Mouse (Mus musculus) kidney, postnatal 36 days (tissue): ENCODE measurements around the gene 1190005I06Rik.

Source experiments
- DNase-seq, 2 experiments: peaks; one replicate each; pipeline ENCODE4 v3.0.0; 2021 to 2022; ENCODE audit warnings: mixed read lengths in 2 of 2

1190005I06Rik gene

DNA sequence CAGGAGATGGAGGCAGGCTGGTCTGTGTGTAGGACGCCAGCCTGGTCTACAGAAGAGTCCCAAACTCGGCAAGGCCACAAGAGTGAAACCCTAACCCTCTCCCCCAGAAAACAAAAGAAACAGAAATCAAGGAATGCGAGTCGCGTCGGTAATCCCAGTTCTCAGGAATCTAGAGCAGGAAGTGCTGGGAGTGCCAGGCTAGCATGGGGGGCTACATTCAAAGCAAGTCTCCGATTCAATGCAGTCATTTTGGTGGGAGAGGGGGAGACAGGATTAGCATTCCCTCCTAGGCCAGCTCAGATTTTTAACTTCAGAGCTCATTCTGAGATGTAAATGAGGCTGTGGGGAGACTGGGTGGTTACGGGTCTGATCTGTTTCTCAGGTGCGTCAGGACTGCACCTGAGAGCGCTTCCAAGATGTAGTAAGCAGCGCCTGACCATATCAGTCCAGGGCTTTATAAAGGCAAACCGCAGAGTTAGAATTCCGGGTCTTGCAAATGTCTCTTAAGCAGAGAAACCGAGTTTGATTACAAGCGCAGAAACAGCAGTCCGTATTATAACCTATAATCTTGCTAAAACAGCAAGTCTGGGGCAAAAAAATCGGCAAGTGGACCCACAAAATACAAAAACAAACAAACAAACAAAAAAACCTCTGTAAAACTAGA, 19.5 kb upstream of the 1190005I06Rik start:
- DNase-seq, result no peak

DNA sequence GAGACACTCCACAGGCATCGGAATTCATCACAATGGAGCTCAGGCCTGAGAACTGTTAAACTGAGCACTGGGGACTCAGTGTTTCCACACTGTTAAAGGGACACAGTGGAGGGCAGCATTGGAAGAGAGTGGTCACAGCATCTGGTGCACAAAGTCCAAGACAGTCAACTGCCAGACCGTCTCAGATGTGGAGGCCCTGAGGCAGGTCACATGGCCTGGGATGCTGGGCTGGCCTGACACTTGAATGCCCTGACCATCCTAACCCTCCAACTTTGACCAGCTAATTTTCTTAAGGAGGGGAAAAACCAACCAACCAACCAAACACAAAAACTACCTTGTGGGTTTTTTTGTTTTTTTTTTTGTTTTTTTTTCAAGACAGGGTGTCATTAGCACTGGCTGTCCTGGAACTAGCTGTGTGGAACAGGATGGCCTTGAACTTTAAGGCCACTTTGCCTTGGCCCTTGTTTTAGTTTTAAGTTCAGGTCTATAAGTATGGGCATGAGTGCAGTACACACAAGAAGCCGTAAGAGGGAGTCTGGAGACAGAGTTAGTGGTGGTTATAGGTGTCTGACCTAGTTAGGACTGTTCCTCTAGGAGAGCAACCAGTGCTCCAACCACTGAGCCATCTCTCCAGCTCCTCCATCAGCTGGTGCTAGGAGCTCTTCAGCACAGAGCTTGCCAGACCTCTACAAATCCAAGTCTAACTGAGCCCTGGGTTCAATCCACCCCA, 18.5 kb upstream of the 1190005I06Rik start:
- DNase-seq, result peak; percentile 55 to 56

DNA sequence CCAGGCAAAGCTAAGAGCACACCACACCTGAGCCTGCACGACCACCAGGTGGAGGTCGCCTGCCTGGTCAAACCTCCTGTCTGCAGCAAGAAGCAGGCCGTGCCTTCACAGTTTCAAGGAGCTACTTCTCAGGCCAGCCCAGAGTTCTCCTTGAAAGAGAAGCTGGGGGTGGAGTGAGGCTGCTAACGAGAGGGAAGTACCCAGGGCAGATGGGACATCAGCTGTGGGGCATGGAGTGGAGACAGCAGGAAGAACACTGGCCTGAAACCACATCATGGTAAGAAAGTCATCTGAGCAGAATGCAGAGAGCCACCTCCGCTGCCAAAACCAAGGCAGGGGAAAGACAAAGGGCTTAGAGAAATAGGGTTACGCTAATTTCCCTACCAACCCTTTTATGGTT, 17.1 kb upstream of the 1190005I06Rik start:
- DNase-seq, result no peak

DNA sequence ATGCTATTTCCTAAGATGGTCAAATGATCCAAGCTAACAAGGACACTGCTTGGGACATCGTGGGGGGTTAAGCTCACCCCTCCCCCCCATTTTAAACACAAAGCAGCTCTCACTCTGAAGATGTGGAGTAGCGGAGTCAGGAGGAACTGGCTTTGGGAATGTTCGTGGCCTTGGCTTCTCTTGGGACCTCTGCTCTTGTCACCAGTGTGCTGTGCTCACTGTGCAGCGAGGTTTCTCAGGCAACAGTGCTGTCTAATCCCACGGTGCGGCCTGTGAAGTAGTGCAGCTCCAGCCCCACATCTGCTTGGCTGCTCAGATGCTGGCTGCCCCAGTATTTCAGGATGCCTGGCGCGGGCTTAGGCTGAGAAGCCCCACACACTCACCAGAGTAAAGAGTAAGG, 10.0 kb upstream of the 1190005I06Rik start:
- DNase-seq, result no peak

DNA sequence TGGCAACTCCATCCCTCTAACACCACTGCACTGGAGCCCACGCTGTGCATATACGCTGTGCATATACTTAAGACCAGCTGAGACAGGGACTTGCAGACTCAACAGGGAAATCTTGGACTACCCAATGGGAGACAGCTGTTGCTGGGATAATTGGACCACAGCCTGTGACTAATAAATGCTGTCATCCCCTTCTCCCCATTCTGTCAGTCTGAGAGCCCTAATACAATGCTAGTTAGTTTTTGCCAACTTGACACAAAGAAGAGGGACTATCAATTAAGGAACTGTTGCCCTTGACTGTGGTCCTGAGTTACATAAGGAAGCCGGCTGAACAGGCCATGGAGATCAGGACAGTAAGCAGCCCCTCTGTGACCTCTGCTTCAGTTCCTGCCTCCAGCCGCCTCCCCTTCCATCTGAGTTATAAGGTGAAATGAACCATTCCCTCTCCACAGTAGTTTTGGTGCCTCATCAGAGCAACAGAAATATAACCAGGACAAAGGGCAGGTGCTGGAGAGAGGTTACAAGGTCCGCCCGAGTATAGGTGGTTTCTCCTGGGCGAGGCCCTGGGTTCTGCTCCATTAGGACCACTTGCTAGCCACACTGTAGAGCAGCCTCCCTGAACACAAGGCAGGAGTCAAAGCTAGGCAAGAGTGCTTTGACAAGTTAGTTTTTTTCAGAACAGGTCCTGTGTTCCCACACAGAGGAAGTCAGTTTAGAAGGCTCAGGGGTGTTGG, 9.1 kb upstream of the 1190005I06Rik start:
- no peak for DNase-seq

DNA sequence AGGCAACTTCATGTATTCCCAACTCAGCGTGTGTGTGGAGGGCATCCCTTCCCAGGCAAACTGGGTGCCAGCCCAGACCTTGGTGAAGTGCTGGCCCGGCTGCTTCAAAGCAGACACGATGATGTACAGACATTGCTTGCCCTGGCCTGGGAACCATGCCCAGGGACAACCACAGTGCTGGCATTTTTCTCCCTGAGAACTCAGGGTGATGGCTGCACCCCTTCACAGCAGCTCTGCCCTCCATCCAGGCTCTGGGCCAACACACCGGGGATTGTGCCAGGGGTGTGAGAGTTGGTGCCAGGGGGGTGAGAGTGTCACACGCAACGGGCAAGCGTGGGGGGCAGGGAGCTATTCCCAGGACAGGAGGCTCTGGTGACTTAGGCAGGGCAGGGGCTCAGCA, 2.8 kb downstream of the 1190005I06Rik start:
- DNase-seq, result peak; percentile 31 to 61

DNA sequence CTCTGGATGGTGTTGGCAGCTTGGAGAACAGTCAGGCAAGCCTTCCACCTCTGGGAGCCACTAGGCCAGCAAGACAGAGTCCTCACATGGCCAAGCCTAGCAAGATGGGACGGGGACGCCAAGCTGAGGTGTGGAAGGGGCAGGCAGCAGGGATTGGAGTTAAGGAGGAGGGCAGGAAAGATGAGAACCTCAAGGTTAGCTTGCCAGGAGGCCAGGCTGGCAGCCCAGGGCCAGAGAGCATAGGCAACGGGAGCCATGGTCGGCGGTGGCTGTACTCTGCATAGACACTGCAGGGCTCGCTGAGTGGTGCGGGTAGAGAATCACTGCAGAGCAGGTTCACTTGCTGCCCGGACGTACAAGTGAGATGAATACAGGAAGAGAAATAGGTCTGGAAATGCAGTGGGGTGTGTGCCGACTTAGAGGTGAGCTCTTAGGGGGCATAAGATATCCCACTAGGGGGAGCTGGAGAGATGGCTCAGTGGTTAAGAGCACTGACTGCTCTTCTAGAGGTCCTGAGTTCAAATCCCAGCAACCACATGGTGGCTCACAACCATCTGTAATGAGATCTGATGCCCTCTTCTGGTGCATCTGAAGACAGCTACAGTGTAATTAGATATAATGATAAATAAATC, 5.3 kb downstream of the 1190005I06Rik start:
- DNase-seq, result no peak

DNA sequence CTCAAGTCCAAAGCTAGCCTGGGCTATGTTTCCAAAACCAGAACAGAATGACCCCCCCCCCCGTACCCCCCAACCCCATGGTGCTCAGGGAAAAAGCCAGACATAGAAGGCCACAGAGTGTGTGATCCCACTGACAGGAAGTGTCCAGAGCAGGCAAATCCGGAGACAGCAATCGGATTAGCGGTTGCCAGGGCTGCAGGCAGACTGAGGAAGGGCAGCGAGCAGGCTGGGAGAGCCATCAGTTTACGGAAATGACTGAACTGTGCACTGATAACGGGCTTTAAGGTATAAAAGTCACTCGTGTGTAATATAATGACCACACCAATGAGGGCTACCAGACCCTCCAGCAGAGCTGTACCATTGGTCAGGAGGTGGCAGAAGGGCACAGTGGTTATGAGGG, 6.2 kb downstream of the 1190005I06Rik start:
- no peak for DNase-seq

DNA sequence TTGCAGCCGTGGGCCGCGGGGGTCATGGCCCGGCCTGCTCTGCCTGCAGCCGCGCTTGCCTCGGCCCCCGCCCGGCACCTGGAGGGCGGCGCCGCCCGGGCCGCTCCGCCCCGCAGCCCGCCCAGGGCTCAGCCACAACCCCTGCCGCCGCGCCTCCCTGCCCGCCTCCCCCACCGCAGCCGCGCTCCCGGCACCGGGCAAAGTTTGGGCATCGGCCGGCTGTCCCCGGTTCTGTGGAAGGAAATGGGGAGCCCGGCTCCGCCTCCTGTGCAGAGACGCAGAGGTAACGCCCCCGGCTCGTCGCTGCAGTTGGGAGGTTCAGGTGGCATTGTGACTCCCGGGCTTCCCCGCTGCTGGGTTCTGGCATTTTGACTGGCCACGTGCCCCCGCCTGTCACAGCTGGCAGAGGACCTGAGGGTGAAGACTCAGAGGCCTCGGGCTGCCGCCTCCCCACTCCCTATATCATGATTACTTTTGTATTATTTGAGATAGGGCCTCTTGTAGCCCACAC, 13.0 kb downstream of the 1190005I06Rik start:
- DNase-seq, result peak; percentile 86 to 88

DNA sequence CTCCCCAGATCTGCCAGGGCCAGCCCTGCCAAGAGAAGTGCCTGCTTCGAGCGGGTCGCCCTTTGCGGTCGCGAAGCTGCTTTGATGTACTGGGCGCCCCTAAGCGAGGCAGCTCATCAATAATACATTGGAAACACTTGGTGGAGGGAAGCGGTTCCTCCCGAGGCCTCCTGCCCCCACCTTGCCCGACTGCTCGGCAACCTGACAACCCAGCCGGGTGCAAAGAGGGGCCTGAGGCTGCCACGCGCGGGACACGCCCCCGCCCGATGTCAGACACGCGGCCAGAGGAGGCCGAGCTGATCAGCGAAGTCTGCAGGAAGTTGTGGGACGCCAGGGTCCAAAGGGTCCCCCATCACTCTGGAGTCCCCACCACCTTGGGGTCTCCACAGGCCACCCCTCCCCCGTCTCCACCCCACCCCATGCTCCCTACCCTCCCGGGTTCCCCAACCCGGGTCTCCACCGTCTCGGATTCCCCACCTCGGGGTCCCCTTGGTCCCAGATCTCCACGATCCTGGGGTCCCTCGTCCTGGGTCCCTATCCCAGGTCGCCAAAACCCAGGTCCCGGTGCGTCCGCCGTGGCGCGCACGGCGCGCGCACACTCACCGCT, 13.7 kb downstream of the 1190005I06Rik start:
- peak in 1 of 2 experiments; percentile 15 for DNase-seq

DNA sequence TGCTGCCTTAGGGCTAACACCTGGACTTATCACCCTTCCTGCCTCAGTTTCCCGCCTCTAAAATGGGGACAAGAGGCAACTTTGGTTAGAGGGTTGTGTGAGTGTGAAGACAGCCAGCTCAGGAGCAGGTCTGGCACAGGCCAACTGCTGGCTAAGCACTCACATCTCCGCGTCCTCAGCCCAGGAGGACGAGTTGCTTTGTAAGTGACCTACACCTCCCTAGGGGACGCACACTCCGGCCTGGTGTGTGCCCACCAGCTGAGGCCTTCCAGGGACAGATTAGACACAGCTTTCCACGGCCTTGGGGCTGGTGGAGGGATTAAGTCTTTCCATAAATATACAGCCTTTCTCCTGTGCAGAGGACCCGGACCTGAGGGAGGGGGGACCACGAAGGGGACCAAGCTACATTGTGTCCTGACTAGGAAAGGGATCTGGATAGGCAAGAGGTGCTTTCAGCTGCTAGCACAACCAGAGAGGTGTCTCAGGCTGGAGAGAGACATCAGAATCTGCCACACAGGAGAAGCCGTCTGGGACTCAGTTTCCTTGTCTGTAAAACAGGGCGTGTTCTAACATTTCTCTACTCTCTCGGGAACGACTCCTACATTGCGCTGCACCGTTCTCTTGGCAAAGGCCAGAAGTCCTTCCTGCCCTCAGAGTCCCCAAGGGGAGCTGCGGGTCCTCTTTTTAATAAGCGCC, 14.3 kb downstream of the 1190005I06Rik start:
- DNase-seq, result no peak

DNA sequence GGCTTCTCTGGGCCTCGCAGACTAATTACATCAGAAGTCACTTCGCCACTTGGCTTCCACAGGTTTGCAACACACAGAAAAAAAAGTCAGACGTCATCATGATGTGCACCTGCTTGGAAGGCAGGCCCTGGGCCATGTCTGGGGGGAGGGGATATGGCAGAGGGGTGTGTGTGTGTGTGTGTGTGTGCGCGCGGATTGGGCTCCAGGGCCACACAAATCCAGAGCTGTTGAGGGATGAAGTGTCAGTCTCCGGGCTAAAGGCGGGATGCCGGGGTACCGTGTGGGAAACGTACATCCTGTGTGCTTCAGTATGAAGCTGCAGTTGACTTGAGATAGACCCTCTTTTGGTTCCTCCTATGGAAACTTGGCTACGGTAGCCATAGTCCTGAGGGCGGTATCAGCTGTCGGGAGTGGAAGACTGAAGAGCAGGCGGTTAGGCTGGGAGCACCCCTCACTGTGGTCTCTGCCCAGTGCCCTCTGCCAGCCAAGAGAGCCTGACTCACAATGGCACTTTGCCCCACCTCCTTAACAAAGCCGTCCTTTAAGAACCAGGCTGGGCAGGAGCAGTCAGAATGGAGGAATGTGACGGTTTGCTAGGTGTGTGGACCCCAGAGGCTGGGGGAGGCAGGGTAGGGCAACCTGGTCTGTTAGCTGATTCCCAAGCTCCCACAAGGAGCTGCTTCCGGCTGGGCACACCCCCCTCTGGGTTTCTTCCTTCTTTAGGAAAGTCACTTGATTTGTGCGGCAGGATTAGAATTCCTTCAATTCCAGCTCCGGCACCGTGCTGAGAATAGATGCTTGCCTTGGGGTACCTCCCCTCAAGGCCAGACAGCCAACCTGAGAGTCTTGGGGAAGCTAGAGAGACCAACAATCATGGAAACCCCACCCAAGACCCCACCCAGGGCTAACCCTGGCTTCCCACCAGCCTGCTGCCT, 15.7 kb downstream of the 1190005I06Rik start:
- DNase-seq, result no peak

DNA sequence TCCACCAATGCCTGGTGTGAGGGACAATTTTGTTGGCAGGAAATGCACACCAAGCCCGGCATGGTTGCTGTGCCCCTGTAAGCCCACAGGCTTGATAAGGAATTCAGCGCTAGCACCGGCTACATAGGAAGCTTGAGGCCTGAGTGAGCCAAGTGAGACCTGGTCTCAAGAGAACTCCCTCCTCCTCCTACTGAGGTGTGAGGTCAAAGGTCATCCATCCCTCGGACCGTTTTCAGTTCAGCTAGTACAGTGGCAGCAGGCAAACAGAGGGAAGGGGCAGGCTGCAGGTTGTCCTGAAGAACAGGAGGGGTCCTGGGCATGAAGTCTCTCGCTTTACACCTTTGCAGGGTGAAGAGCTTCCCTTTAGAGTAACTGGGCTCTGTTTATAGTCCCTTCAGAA, 16.6 kb downstream of the 1190005I06Rik start:
- no peak for DNase-seq

DNA sequence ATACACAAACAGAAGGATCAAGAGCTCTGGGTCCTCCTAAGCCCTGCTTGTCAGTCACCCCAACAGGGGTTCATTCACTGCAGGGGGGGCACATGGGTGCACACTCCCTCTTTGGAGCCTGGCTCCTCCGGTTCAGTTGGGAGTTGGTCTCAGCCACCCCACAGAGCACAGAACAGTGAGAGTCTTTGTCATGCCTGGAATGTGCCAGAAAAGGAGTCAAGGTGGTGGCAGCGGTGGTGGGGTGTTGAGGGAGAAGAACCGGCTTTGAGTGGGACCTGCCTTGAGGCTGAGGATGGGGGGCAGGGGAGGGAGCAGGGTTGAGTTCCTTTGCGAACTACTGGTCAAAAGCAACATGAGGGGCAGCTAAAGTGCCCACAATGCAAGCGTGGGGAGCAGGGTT, 17.4 kb downstream of the 1190005I06Rik start:
- no peak for DNase-seq

DNA sequence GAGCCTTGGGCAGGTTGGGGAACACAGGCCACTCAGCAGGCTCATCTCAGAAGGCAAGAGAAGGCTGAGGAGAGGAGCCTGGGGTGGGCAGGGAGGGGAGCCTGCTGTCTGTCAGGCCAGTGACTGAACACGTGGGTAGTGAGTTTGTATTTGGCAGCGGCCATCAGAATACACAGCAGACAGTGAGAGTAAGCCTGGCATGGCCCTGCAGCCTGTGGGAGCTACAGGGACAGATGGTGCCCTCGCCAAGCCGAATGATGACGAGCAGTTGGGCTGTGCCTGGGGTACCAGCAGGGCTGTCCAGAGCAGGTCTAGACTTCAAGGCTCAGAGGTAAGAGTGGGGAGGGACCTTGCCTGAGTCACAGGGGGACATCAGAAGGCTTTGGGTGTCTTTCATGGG, 20.1 kb downstream of the 1190005I06Rik start:
- DNase-seq, result no peak

DNA sequence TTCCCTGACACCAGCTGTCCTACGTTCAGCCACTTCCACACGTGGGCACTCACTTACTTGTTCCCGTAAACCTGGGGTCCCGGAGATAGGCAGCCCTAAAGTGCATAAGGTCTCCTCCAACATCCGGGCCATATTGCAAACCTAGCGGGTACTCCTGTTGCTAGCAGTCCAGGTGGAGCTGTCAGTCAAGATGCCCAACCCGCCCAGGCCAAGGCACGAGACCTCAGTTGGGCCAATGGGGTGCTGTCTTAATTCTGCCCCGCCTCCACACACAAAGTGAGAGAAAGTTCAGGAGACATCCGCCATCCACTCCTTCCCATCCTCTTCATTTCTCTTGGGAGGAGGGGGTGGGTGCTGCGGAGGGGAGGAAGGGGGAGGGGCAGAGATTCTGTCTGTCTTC, 21.0 kb downstream of the 1190005I06Rik start:
- no peak for DNase-seq

DNA sequence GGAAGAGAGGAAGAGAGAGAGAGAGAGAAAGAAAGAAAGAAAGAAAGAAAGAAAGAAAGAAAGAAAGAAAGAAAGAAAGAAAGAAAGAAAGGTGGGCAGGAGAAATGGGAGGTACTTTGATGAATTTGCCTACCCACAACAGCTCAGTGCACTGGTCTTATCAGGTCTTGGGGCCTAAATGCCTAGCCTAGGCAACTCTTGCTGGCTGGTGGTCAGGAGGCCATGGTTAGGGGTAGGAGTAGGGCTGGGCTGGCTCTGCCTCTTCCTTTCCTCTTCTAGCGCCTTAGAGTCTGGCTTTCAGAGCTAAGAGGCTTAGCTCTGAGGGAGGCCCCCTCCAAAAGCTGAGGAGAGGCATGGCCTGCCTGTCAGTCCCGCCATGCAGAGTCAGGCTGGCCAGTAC, 23.8 kb downstream of the 1190005I06Rik start:
- DNase-seq, result no peak

DNA sequence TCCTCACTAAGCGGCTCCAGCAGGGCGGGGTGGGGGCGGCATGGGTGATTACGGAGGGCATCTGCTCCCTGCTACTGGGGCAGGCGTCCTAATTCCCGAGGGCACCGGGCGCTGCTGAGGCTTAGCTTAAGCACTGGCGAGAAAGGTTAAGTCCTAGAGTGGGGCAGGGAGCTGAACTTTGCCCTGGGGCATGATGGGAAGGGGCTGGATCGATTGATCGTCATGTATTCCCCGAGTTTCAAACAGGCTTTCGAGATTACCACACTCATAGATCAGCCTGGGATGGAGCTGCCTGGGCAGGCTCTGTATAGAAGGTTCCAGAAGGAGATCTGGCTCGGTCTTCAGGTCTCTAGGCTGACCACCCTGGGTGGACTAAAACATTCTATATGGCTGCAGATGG, 25.3 kb downstream of the 1190005I06Rik start:
- no peak for DNase-seq

DNA sequence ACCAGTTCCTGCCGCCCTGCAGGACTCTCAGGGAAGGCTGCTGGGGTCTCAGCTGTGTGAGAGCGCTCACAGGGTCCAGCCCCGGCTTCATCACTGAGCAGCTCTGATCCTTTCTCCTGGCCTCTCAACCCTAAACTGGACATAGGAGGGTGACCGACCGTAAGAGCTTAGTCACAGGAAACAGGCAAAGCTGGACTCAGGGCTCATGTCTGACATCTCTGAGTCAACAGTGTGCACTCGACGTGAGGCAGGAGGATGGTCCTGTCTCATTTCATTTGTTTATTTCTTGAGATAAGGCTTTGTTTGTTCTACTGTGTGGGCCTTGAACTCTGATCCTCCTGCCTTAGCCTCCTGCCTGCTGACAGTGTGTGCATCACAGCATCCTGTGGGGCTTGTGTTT, 27.0 kb downstream of the 1190005I06Rik start:
- DNase-seq, result no peak

DNA sequence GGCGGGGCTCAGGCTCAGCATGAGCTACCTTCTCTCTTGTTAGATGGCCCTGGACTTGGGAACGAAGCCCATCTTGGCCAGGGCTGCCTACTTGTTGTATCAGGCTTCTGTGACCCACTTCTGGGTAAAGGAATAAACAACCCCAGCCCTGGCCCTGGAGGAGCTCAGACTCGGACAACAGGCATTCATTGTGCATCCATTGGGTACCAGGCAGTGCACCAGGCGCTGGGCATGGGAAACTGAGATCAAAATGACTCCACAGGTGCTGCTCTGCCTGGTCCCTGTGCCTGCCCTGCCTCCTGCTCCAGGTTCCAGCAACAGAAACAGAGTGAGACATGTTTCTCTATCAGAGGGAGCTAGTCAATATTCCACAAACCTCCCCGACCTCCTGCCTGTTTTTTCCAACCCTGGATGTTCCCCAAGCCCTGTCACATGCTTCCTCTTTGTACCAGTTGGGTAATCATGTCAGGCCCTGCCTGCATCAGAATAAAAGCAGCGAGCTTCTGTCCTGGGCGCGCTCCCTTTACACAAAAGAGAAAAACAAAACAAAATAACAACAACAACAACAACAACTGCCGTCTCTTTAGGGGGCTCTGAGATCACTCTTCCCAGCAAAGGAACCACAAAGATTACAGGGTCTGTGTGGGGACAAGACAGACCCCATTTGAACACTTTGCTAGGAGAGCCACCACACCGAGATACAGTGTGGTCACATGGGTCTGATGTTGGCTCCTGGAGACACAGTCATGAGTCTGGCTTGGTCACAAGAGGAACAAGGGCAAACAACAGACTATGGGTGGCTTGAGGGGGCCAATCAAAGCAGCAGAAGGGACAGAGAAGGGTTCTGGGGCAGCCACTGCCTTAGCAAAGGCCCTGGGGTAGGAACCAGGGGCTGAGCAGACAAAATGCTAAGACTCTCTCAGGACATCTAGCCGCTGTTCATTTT, 27.9 kb downstream of the 1190005I06Rik start:
- peak in 1 of 2 experiments; percentile 15 for DNase-seq
